Mouse (Mus musculus) megakaryocyte, embryonic 14.5 days (primary cell): ENCODE results near the gene Glcci1.

Experiments used
- FLI1 ChIP-seq: IDR thresholded peaks from 2 replicates; pipeline ENCODE4 v1.6.1; 2012; ENCODE audit warnings: low read length, inconsistent platforms, mixed read lengths
- GATA1 ChIP-seq: IDR thresholded peaks from 3 replicates; pipeline ENCODE4 v1.6.1; 2012; ENCODE audit warnings: mixed read lengths, low read length, inconsistent platforms, borderline replicate concordance

GRCm38 (mm10) chr6:8497234-8497867, 12.0 kb upstream of the Glcci1 start:
- TF ChIP-seq GATA1 (no peak), FLI1 (no peak)
